Mouse (Mus musculus) intestine, embryonic 16.5 days (tissue): ENCODE measurements at regions not wholly inside any gene's neighbourhood (a gene's known extent, or its start where the extent isn't known, plus 50 kb on each side); places are given as distances from the start of the nearest gene placed in this dataset.

ENCODE experiments used
- ATAC-seq: fragments of 200-750 bp; cut with Nextera tagmentation; 2 replicates; pipeline ENCODE4 v1.8.0; 2017; ENCODE audit warnings: moderate TSS enrichment, moderate library complexity
- H3K27ac ChIP-seq: fragments of 300-500 bp; sonication (generic); 2 replicates; pipeline ENCODE4 v1.5.1; 2014; ENCODE audit warnings: mild to moderate bottlenecking, low read length
- H3K27me3 ChIP-seq: fragments of 300-500 bp; sonication (generic); replicated peaks from 2 replicates; pipeline ENCODE4 v1.6.1; 2014; ENCODE audit warnings: low read length, control low read depth, mixed read lengths; ENCODE audit not compliant: control insufficient read depth, insufficient read depth
- H3K36me3 ChIP-seq: fragments of 300-500 bp; sonication (generic); 2 replicates; pipeline ENCODE4 v1.6.1; 2014; ENCODE audit warnings: low read length, control low read depth; ENCODE audit not compliant: control insufficient read depth, insufficient read depth
- H3K4me1 ChIP-seq: fragments of 300-500 bp; sonication (generic); 2 replicates; pipeline ENCODE4 v1.6.1; 2014; ENCODE audit warnings: low read length, control low read depth, mixed read lengths; ENCODE audit not compliant: control insufficient read depth, insufficient read depth
- H3K4me2 ChIP-seq: fragments of 300-500 bp; sonication (generic); 2 replicates; pipeline ENCODE4 v1.6.1; 2014; ENCODE audit warnings: low read depth, low read length, control low read depth
- H3K4me3 ChIP-seq: fragments of 300-500 bp; sonication (generic); 2 replicates; pipeline ENCODE4 v1.5.1; 2014; ENCODE audit warnings: mild to moderate bottlenecking, low read length
- H3K9ac ChIP-seq: fragments of 300-500 bp; sonication (generic); 2 replicates; pipeline ENCODE4 v1.6.1; 2014; ENCODE audit warnings: low read depth, low read length
- H3K9me3 ChIP-seq: fragments of 300-500 bp; sonication (generic); 2 replicates; pipeline ENCODE4 v1.6.1; 2016; ENCODE audit warnings: low read length, control low read depth; ENCODE audit not compliant: control insufficient read depth
- WGBS: fragments of 180-500 bp; shearing (Covaris S2); extraction: QIAGEN DNeasy Blood & Tissue Kit; methylation state at CpG from one replicate; pipeline ENCODE4 v1.1.7; 2014; 5-methylcytosine and 5-hydroxymethylcytosine counted together

- Histone ChIP-seq H3K9ac (no peak overlapping the region), H3K27ac (no peak overlapping the region), H3K4me3 (no peak overlapping the region), H3K27me3 (no peaks in the 10 kb centered on the region), H3K4me2 (no peak overlapping the region), H3K4me1 (no peaks in the 10 kb centered on the region), H3K36me3 (no peaks in the 10 kb centered on the region), H3K9me3 (no peaks in the 10 kb centered on the region)
- no peak for ATAC-seq
These were observed 103.0 kb upstream of the Flrt2 start for GRCm38 (mm10) chr12:95589011-95589410.

- H3K4me1 ChIP-seq = no peaks in the 10 kb centered on the region
- WGBS = 82% methylated on average over 1 of the region's 1 CpGs
- no peak for ATAC-seq
These were observed 72.7 kb upstream of the Flrt2 start for GRCm38 (mm10) chr12:95619281-95619680.

GRCm38 (mm10) chr12:95631029-95631428 lies 61.0 kb upstream of the Flrt2 start:
- H3K27me3 ChIP-seq = no peaks in the 10 kb centered on the region
- no peak for ATAC-seq
- no peak overlapping the region for H3K9ac ChIP-seq
- no peak overlapping the region for H3K4me3 ChIP-seq
- no peaks in the 10 kb centered on the region for H3K36me3 ChIP-seq
- no peaks in the 10 kb centered on the region for H3K4me1 ChIP-seq
- H3K9me3 ChIP-seq = no peaks in the 10 kb centered on the region
- H3K4me2 ChIP-seq = no peak overlapping the region
- WGBS = 59% methylated on average over 1 of the region's 1 CpGs
- no peak overlapping the region for H3K27ac ChIP-seq

More at GRCm38 (mm10) chr12:95619281-95619680, 72.7 kb upstream of the Flrt2 start:
- H3K27ac ChIP-seq = no peak overlapping the region
- H3K36me3 ChIP-seq = no peaks in the 10 kb centered on the region
- no peak overlapping the region for H3K4me2 ChIP-seq
- H3K27me3 ChIP-seq = no peaks in the 10 kb centered on the region
- H3K9me3 ChIP-seq = no peaks in the 10 kb centered on the region
- no peak overlapping the region for H3K4me3 ChIP-seq
- H3K9ac ChIP-seq = no peak overlapping the region

- Histone ChIP-seq H3K9me3 (no peaks in the 10 kb centered on the region), H3K36me3 (no peaks in the 10 kb centered on the region), H3K4me1 (no peaks in the 10 kb centered on the region), H3K4me3 (no peak overlapping the region), H3K9ac (no peak overlapping the region), H3K4me2 (no peak overlapping the region), H3K27me3 (no peaks in the 10 kb centered on the region), H3K27ac (no peak overlapping the region)
- ATAC-seq = no peak
These were observed 55.4 kb upstream of the Flrt2 start for GRCm38 (mm10) chr12:95636647-95637046.

- Histone ChIP-seq H3K4me1 (no peaks in the 10 kb centered on the region), H3K27ac (no peak overlapping the region), H3K9me3 (no peaks in the 10 kb centered on the region), H3K36me3 (no peaks in the 10 kb centered on the region), H3K4me3 (no peak overlapping the region), H3K27me3 (no peaks in the 10 kb centered on the region), H3K9ac (no peak overlapping the region), H3K4me2 (no peak overlapping the region)
- no peak for ATAC-seq
These were observed 52.1 kb upstream of the Flrt2 start for GRCm38 (mm10) chr12:95639892-95640291.

- no peak overlapping the region for H3K4me2 ChIP-seq
- peak; percentile 70 for ATAC-seq
- H3K4me1 ChIP-seq = no peaks in the 10 kb centered on the region
- H3K36me3 ChIP-seq = no peaks in the 10 kb centered on the region
- no peak overlapping the region for H3K27ac ChIP-seq
- H3K27me3 ChIP-seq = no peaks in the 10 kb centered on the region
- H3K9me3 ChIP-seq = no peaks in the 10 kb centered on the region
- H3K4me3 ChIP-seq = no peak overlapping the region
- no peak overlapping the region for H3K9ac ChIP-seq
These were observed 50.4 kb upstream of the Flrt2 start for GRCm38 (mm10) chr12:95641628-95642027.
